Mouse (Mus musculus) liver, embryonic 13.5 days (tissue): ENCODE data around the gene Lrfn2. TPM values are rescaled to one million over a fixed set of nuclear protein-coding genes. Genes with fewer than 3 reads are reported as not detected.

Experiments
- ATAC-seq: fragments of 200-750 bp; cut with Nextera tagmentation; 2 replicates; pipeline ENCODE4 v1.8.0; 2017; ENCODE audit warnings: low read depth, mild to moderate bottlenecking, moderate number of reproducible peaks, moderate library complexity
- DNase-seq: peaks from one replicate; pipeline ENCODE4 v3.0.0; 2022
- H3K27ac ChIP-seq: fragments of 300-500 bp; sonication (generic); 2 replicates; pipeline ENCODE4 v1.5.1; 2015; ENCODE audit warnings: moderate library complexity, mild to moderate bottlenecking, inconsistent platforms
- H3K27me3 ChIP-seq: fragments of 300-500 bp; sonication (generic); 2 replicates; pipeline ENCODE4 v1.6.1; 2015; ENCODE audit warnings: mild to moderate bottlenecking, inconsistent platforms
- H3K36me3 ChIP-seq: fragments of 300-500 bp; sonication (generic); 2 replicates; pipeline ENCODE4 v1.6.1; 2015; ENCODE audit warnings: mild to moderate bottlenecking, inconsistent platforms
- H3K4me1 ChIP-seq: fragments of 300-500 bp; sonication (generic); replicated peaks from 2 replicates; pipeline ENCODE4 v1.6.1; 2015; ENCODE audit warnings: inconsistent platforms
- H3K4me2 ChIP-seq: fragments of 300-500 bp; sonication (generic); 2 replicates; pipeline ENCODE4 v1.6.1; 2015; ENCODE audit warnings: inconsistent platforms, mild to moderate bottlenecking, moderate library complexity
- H3K4me3 ChIP-seq: fragments of 300-500 bp; sonication (generic); replicated peaks from 2 replicates; pipeline ENCODE4 v1.5.1; 2015; ENCODE audit warnings: mild to moderate bottlenecking, inconsistent platforms
- H3K9ac ChIP-seq: fragments of 300-500 bp; sonication (generic); 2 replicates; pipeline ENCODE4 v1.6.1; 2015; ENCODE audit warnings: mild to moderate bottlenecking, inconsistent platforms
- H3K9me3 ChIP-seq: fragments of 300-500 bp; sonication (generic); replicated peaks from 2 replicates; pipeline ENCODE4 v1.6.1; 2016; ENCODE audit warnings: inconsistent platforms
- WGBS: fragments of 180-500 bp; shearing (Covaris S2); methylation state at CpG from one replicate; pipeline ENCODE4 v1.1.7; 2015; ENCODE audit not compliant: insufficient replicate concordance; 5-methylcytosine and 5-hydroxymethylcytosine counted together
- polyA plus RNA-seq: library from polyadenylated mRNA; unstranded; fragments of >200 nt; fragmentation: Nextera tagmentation; extraction: Ambion mirVana; gene quantifications from 2 replicates; pipeline ENCODE4 v1.2.1, GENCODE M21; 2015

Gene Lrfn2
- polyA plus RNA-seq, 1 experiment from 2014 or later, result 0.02 TPM

DNA sequence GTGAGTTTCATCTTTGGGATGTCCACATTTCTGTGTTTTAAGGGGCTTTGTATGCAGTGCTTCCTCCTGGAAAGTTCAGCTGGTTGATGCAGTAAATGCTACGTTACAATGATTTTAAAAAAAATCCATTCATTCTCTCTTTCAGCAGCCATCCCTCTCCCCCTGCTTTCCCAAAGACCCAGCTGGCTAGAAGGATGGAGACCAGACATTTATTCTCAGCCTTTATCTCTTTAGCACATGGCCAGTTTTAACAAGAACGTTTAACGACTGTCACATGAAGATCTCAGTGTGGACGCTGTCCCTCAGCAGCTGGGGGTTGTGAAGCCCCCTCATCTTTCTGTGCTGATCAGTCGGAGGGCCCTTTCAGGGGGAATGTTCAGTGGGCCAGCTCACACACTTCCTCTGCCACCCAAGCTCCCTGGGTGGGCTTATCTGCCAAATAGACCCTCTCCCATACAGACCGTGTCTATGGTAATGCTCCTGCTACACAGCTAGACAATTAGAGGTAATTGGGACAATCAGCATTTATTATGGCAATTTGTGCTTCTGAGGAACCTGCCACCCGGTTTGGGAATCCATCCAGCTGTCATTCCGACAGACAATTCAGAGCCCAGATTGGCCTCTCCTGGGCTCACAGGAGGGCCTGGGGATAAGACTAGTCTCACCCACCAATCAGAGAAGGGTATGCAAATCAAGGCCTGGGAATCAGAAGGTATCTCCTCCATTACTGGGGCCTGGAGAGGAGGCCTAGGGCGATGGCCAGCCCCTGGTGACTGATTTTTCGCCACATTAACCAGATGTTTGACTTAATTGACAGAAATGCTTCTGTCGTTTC is 111.8 kb downstream of the Lrfn2 start:
- Histone ChIP-seq H3K4me3 (no peak overlapping the region), H3K4me1 (no peaks in the 10 kb centered on the region), H3K36me3 (no peaks in the 10 kb centered on the region), H3K4me2 (no peak overlapping the region), H3K27ac (no peak overlapping the region), H3K9ac (no peak overlapping the region), H3K27me3 (no peaks in the 10 kb centered on the region), H3K9me3 (no peaks in the 10 kb centered on the region)
- no peak for DNase-seq
- ATAC-seq, result no peak
- 30% methylated on average over 11 of the region's 11 CpGs for WGBS

DNA sequence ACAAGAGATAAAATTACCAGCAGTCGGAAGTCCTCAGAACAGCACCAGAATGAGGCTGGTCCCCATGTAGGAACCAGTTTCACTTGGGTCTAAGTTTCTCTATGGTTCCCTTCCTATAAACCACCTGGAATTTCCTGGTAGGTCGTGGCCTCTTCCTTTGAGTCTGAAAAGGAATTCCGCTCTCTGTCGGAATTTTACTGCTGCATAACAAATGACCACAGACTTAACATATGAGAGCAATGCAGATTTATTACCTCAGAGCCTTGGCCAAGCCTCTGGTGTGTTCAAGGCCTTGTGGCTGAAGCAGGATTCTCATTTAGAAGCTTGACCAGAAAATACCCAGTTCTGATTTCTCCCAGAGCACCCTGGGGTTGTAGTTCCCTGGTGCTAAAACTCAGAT is 115.7 kb downstream of the Lrfn2 start:
- H3K27ac ChIP-seq, result no peak overlapping the region
- H3K9me3 ChIP-seq, result no peaks in the 10 kb centered on the region
- DNase-seq, result no peak
- ATAC-seq, result no peak
- no peak overlapping the region for H3K9ac ChIP-seq
- H3K36me3 ChIP-seq, result no peaks in the 10 kb centered on the region
- no peak overlapping the region for H3K4me3 ChIP-seq
- H3K27me3 ChIP-seq, result no peaks in the 10 kb centered on the region
- 51% methylated on average over 4 of the region's 4 CpGs for WGBS
- no peak overlapping the region for H3K4me2 ChIP-seq
- no peaks in the 10 kb centered on the region for H3K4me1 ChIP-seq

DNA sequence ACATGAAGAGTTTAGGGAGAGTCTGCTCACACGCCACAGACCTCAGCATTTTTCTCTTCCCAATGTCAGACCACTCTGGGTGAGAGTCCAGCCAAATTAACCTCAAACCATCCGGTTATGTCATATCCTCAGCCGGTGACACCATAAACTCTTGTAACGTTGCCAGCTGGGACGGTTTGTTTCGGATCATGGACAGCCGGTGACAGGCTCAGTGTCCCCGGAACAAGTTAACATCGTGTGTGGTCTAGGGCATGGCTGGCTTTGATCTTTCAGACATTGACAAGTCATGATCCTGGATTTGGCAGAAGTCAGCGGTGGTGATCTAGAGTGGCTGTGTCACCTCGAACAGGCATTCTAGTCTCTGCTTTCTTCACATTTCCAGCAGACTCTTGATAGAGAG is 119.1 kb downstream of the Lrfn2 start:
- no peaks in the 10 kb centered on the region for H3K9me3 ChIP-seq
- H3K27ac ChIP-seq, result no peak overlapping the region
- no peak overlapping the region for H3K4me2 ChIP-seq
- 74% methylated on average over 11 of the region's 11 CpGs for WGBS
- H3K4me3 ChIP-seq, result no peak overlapping the region
- DNase-seq, result no peak
- no peak for ATAC-seq
- no peak overlapping the region for H3K9ac ChIP-seq
- H3K27me3 ChIP-seq, result no peaks in the 10 kb centered on the region
- no peaks in the 10 kb centered on the region for H3K4me1 ChIP-seq
- H3K36me3 ChIP-seq, result no peaks in the 10 kb centered on the region

DNA sequence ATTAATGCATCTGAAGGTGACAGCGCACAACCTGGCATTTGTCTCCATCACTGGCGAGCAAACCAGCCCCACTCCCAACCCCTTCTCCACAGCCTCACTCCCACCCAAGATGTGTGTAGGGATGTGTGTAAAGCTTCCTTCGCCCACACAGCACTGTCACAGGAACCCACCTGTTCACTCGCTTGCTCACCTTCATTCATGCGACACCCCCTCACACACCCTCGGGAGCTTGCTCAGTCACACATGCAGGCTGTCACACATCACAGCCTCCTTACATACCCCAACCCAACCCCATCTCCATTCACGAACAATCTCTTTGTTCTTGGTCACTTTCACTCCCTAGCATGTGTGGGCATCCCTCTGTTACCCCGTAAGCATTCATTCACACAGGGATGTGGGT is 129.0 kb downstream of the Lrfn2 start:
- WGBS, result 69% methylated on average over 8 of the region's 8 CpGs
- no peak for ATAC-seq
- Histone ChIP-seq H3K9me3 (no peaks in the 10 kb centered on the region), H3K4me2 (no peak overlapping the region), H3K27ac (no peak overlapping the region), H3K36me3 (no peaks in the 10 kb centered on the region), H3K4me1 (no peaks in the 10 kb centered on the region), H3K27me3 (no peaks in the 10 kb centered on the region), H3K9ac (no peak overlapping the region), H3K4me3 (no peak overlapping the region)
- no peak for DNase-seq

DNA sequence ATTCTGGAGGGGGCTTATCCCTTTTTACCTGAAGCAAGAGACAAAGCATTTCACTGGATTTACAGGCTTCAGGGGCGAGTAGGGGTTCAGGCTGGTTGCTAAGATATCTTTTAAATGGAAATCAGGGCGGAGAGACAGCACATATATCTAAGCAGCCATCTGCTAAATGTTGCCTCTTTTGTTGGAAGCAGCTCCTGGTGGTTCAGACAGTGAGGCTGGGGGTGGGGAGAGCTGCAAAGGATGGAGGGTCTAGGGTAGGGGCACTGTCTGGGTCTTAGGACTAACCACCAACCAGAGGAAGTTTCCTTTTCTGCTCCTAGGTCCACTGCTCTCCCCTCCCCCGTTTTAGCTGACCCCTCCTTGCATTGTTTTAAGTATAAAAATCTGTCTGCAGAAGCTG is 131.6 kb downstream of the Lrfn2 start:
- DNase-seq (no peak), ATAC-seq (no peak)
- 24% methylated on average over 3 of the region's 3 CpGs for WGBS
- Histone ChIP-seq H3K4me2 (no peak overlapping the region), H3K9me3 (no peaks in the 10 kb centered on the region), H3K36me3 (no peaks in the 10 kb centered on the region), H3K27ac (no peak overlapping the region), H3K4me1 (no peaks in the 10 kb centered on the region), H3K27me3 (no peaks in the 10 kb centered on the region), H3K9ac (no peak overlapping the region), H3K4me3 (no peak overlapping the region)

DNA sequence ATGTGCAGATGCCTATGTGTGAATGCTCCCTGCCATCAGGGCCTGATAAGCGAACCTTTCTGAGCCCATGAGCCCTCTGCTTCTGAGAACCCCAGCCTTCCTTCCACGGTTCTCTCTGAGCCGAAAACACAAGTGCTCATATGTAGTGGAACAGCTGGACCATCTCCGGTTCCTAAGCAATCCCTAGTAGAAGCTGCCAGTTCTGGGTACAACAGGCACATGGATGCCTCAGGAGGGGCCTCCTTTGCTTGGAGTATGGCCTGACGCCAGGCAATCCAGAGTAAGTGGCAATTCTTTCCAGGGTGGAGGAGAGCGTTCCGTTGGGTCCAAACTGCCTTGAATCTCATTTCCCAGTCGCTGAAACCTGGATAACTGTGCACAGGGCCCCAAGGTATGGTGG is 132.3 kb downstream of the Lrfn2 start:
- no peak overlapping the region for H3K27ac ChIP-seq
- DNase-seq (no peak), ATAC-seq (no peak)
- H3K4me3 ChIP-seq, result no peak overlapping the region
- WGBS, result 65% methylated on average over 8 of the region's 8 CpGs
- H3K9me3 ChIP-seq, result no peaks in the 10 kb centered on the region
- no peak overlapping the region for H3K4me2 ChIP-seq
- H3K27me3 ChIP-seq, result no peaks in the 10 kb centered on the region
- no peaks in the 10 kb centered on the region for H3K4me1 ChIP-seq
- no peak overlapping the region for H3K9ac ChIP-seq
- no peaks in the 10 kb centered on the region for H3K36me3 ChIP-seq

DNA sequence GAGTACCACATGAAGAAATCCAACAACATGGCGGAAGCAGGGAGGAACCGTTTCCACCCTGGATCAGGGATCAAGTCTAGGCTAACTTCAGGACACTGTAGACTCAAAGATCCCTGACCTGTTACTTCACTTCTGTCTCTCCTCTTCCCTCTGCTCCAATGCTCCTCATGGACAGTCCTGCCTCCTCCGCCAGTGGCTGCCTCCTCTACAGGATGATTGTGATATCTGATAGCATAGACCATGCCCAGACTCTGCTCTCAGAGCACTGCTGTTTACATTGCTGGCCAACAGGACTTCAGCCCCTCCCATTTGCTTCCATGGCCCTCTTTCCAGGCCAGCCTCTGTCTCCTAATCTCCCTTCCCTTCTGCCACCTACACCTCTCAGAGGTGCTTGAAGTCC is 132.9 kb downstream of the Lrfn2 start:
- Histone ChIP-seq H3K4me2 (no peak overlapping the region), H3K27ac (no peak overlapping the region), H3K9me3 (no peaks in the 10 kb centered on the region), H3K36me3 (no peaks in the 10 kb centered on the region), H3K27me3 (no peaks in the 10 kb centered on the region), H3K4me1 (no peaks in the 10 kb centered on the region), H3K4me3 (no peak overlapping the region), H3K9ac (no peak overlapping the region)
- ATAC-seq, result no peak
- DNase-seq, result no peak
- 64% methylated on average over 3 of the region's 3 CpGs for WGBS

DNA sequence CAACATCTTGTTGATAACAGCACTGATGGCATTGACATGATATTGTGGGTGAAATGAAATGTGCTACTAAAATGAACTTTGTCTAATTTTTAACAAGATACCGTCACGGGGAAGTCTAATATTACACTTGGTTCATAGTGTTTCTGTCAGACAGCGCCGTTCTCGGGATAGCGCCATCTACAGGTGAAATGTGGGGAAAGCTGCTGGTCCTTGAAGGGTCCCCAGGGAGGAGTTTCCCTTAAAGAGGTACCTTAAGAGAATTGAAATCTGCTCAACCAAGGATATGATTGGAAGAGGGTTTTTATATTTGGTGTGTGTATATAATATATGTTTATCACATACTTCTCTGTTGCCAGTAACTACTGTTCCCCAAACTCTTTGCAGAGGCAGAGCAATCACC is 134.6 kb downstream of the Lrfn2 start:
- Histone ChIP-seq H3K27me3 (no peaks in the 10 kb centered on the region), H3K9ac (no peak overlapping the region), H3K4me3 (no peak overlapping the region), H3K36me3 (no peaks in the 10 kb centered on the region), H3K4me1 (no peaks in the 10 kb centered on the region), H3K27ac (no peak overlapping the region), H3K4me2 (no peak overlapping the region), H3K9me3 (no peaks in the 10 kb centered on the region)
- WGBS, result 51% methylated on average over 6 of the region's 6 CpGs
- ATAC-seq (no peak), DNase-seq (no peak)

DNA sequence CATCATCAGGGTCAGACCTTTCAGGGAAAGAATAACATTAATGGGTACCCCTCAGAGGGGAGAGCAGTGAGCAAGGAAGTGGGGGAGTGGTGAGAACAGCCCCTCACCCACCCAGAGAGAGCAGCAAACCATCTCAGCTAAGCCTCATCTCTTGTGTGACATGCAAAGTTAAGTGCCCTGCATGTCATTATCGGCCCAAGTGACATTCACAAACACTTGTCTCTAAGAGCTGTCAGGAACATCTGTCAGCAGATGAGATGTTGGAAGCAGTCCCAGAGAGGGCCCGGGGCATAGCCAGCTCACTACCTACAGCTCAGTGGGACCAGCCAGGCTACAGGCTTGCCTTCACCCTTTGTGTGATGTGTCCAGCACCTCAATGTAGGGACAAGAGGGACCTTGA is 146.0 kb downstream of the Lrfn2 start:
- H3K4me2 ChIP-seq, result no peak overlapping the region
- no peak for DNase-seq
- no peaks in the 10 kb centered on the region for H3K36me3 ChIP-seq
- 31% methylated on average over 2 of the region's 2 CpGs for WGBS
- no peak for ATAC-seq
- no peaks in the 10 kb centered on the region for H3K9me3 ChIP-seq
- no peak overlapping the region for H3K4me3 ChIP-seq
- H3K27ac ChIP-seq, result no peak overlapping the region
- H3K27me3 ChIP-seq, result no peaks in the 10 kb centered on the region
- H3K9ac ChIP-seq, result no peak overlapping the region
- no peaks in the 10 kb centered on the region for H3K4me1 ChIP-seq

DNA sequence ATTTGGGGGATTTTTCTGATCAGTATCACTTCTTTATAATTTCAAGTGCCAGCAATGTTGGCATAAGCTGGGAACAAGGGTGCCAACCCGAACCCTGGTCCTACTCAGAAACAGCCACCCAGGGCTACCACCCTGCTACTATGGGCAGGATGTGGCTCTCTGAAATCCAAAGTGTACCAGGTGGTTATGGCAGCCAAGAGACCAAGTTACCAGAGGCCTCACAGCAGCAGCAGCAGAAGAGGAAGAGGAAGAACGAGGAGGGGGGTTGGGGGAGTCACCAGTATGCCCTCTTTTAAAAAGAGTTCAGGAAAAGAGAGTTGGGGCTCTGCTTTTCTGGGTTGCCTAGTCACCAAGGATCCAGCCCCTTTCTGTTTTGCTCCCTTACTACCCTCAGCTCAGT is 147.5 kb downstream of the Lrfn2 start:
- Histone ChIP-seq H3K4me3 (no peak overlapping the region), H3K9ac (no peak overlapping the region), H3K4me2 (no peak overlapping the region), H3K4me1 (no peaks in the 10 kb centered on the region), H3K27ac (no peak overlapping the region), H3K9me3 (no peaks in the 10 kb centered on the region), H3K27me3 (no peaks in the 10 kb centered on the region), H3K36me3 (no peaks in the 10 kb centered on the region)
- no peak for ATAC-seq
- 10% methylated on average over 2 of the region's 2 CpGs for WGBS
- no peak for DNase-seq

DNA sequence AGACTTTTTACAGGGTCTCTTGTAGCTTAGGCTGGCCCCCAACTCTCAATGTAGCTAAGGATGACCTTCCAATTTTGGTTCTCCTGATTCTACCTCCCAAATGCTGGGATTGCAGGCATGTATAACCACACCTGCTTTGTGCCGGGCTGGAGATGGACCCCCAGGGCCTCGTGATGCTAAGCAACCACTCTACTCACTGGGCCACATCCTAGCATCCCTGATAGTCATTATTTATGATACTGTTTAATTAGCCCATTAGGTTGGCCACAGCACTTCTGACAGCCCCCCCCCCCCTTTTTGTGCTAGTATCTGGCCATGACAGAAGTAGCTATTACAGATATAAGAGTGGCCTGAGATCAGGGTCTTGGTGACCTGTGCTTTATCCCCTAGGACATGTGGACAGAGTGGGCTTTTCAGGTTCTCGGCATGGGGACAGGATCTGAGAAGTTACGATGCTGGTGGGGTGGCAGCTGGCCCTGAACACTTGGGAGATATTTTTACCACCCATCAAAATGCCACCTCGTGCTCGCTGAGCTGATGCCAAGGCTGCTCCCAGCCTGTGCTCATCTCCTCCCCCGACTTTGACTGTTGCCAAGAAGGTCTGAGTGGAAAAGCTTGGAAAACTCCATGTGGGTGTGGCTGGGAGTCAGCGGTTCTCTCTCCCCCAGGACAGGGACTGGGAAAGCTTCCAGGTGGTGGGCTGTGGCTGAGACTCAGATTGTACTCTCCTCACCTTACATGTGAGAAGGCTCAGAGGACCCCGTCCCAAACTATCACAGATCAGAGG is 151.6 kb downstream of the Lrfn2 start:
- no peak for DNase-seq
- Histone ChIP-seq H3K36me3 (no peaks in the 10 kb centered on the region), H3K4me2 (no peak overlapping the region), H3K9ac (no peak overlapping the region), H3K9me3 (no peaks in the 10 kb centered on the region), H3K27me3 (no peaks in the 10 kb centered on the region), H3K27ac (no peak overlapping the region), H3K4me1 (no peaks in the 10 kb centered on the region), H3K4me3 (no peak overlapping the region)
- ATAC-seq, result no peak
- WGBS, result 54% methylated on average over 9 of the region's 9 CpGs

DNA sequence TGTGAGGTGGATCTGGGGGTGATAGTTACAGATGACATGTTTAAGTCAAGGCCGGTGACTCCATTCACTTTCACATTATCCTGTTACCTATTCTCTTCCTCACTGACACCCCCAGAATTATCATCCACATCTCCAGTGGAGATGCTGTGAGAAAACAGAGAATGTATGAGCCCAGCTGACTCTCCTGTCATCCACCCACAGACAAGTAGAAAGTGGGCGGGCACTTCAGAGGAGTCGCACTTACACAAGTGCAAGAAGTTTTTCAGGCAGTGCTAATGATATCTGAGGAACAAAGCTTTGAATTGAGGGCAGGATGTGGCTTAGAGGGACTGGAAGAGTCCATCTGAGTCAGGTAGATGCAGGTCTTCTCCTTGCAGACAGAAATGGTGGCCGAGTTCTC is 152.9 kb downstream of the Lrfn2 start:
- Histone ChIP-seq H3K4me1 (no peaks in the 10 kb centered on the region), H3K9ac (no peak overlapping the region), H3K27ac (no peak overlapping the region), H3K9me3 (no peaks in the 10 kb centered on the region), H3K4me2 (no peak overlapping the region), H3K4me3 (no peak overlapping the region), H3K36me3 (no peaks in the 10 kb centered on the region), H3K27me3 (no peaks in the 10 kb centered on the region)
- 69% methylated on average over 4 of the region's 4 CpGs for WGBS
- DNase-seq (no peak), ATAC-seq (no peak)
